Mouse (Mus musculus) embryonic fibroblast, embryonic 13.5 days (primary cell): ENCODE measurements around the gene Mst1r.

Experiments used
- CTCF ChIP-seq: IDR thresholded peaks from 2 replicates; pipeline ENCODE4 v1.5.1; 2011; ENCODE audit warnings: mild to moderate bottlenecking, control low read depth, low read length, moderate library complexity, borderline replicate concordance; ENCODE audit not compliant: insufficient read depth
- POLR2A ChIP-seq: IDR thresholded peaks from 2 replicates; pipeline ENCODE4 v1.6.1; 2011; ENCODE audit warnings: low read depth, mild to moderate bottlenecking, control low read depth, low read length, moderate library complexity

DNA sequence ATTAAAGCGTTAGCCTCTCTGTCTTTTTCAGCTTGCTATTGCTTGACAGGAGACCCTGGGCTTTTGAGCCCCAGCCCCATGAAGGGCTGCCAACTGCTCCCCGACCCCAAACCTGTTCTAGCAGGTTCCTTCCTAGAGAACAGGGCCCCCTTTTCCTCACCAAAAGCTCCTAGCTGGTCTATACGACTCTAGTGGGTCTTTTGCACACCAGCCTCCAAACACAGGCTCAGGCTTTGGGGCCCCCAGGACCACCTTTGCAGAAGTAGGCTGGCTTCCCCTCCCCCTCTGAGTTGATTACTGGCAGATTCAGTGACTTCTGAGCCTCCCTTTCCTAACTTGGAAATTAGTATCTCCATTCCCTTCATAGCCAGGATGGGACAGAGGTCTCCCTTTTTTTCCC lies 30.2 kb downstream of the Mst1r start:
- TF ChIP-seq POLR2A, result no peak
- TF ChIP-seq CTCF, result no peak
